In the genomic region with DNA sequence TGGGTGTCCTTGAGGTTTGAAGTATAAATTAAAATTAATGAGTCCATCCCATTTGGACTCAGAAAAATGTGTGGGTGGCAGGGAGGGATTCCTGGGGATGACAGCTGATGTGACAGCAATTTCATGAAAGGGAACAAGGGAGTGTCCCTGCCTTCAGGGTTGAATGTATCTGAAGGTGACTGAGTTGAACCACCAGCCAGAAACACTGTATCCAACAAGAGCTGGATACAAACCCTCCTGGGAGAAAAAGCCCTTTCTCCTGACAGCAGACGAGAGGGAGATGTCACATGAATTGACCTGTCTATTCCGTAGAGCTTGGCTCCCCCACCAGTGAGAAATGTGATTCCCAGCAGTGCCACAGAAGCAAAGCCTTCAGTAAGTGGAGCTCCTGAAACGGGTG, we compare ENCODE assay signal across 19 mouse cellular contexts.
DNase-seq lines count a peak whose midpoint lies in the region; ATAC-seq and TF ChIP-seq lines count a peak whose summit lies in the region.
"Had no signal": no experiment of that assay in that cellular context is flagged by ENCODE, and none has a peak within 500 bp of the region (broad histone marks: within the 10 kb centered on the region; RNA-seq: fewer than 3 reads in every experiment).

No protein-coding gene starts in this region.

- H3K27ac ChIP-seq in heart, embryonic 13.5 days (replicated peaks) = peak overlapping the region; percentile 12; the same call in 1 of the 2 replicates
- H3K27ac ChIP-seq in heart, embryonic 12.5 days (ENCODE audit: poor library complexity, severe bottlenecking) = no peak overlapping the region
- H3K27ac ChIP-seq in kidney, embryonic 15.5 days = peak overlapping the region; percentile 64; the same call in 1 of the 2 replicates
- H3K27ac ChIP-seq in midbrain, postnatal 0 days (ENCODE audit: low read depth, low read length) = peak overlapping the region; percentile 55
- H3K27ac ChIP-seq in midbrain, embryonic 10.5 days (replicated peaks) = no peak overlapping the region
- H3K27ac ChIP-seq: embryonic facial prominence, embryonic 12.5 days; forebrain, embryonic 15.5 days; liver, embryonic 13.5 days; stomach, postnatal 0 days had no signal

- peaks cover 37% of the 10 kb centered on the region for H3K4me1 ChIP-seq in heart, embryonic 13.5 days
- peaks cover 36% of the 10 kb centered on the region for H3K4me1 ChIP-seq in heart, embryonic 12.5 days (replicated peaks)
- peaks cover 29% of the 10 kb centered on the region for H3K4me1 ChIP-seq in kidney, embryonic 15.5 days
- H3K4me1 ChIP-seq in midbrain, postnatal 0 days (ENCODE audit: insufficient read depth, low read length) = peaks cover 9% of the 10 kb centered on the region; the same call in 1 of the 2 replicates
- peaks cover 41% of the 10 kb centered on the region for H3K4me1 ChIP-seq in midbrain, embryonic 10.5 days

- WGBS in heart, embryonic 13.5 days = 47% methylated on average over 3 of the region's 3 CpGs
- WGBS in heart, embryonic 12.5 days = 72% methylated on average over 3 of the region's 3 CpGs
- 33% methylated on average over 3 of the region's 3 CpGs for WGBS in kidney, embryonic 15.5 days
- 26% methylated on average over 3 of the region's 3 CpGs for WGBS in midbrain, postnatal 0 days
- WGBS in midbrain, embryonic 10.5 days = 73% methylated on average over 3 of the region's 3 CpGs

- H3K27me3 ChIP-seq in heart, embryonic 13.5 days (replicated peaks) = no peaks in the 10 kb centered on the region
- H3K27me3 ChIP-seq in heart, embryonic 12.5 days (replicated peaks) = no peaks in the 10 kb centered on the region
- no peaks in the 10 kb centered on the region for H3K27me3 ChIP-seq in kidney, embryonic 15.5 days
- H3K27me3 ChIP-seq in midbrain, postnatal 0 days (ENCODE audit: insufficient read depth, low read length) = no peaks in the 10 kb centered on the region
- H3K27me3 ChIP-seq in midbrain, embryonic 10.5 days (ENCODE audit: low read depth, poor library complexity, severe bottlenecking) = no peaks in the 10 kb centered on the region
- H3K27me3 ChIP-seq: embryonic facial prominence, embryonic 12.5 days; forebrain, embryonic 15.5 days; liver, embryonic 13.5 days had no signal

- no peak overlapping the region for H3K4me3 ChIP-seq in heart, embryonic 13.5 days
- no peak overlapping the region for H3K4me3 ChIP-seq in heart, embryonic 12.5 days
- no peak overlapping the region for H3K4me3 ChIP-seq in kidney, embryonic 15.5 days (replicated peaks)
- no peak overlapping the region for H3K4me3 ChIP-seq in midbrain, postnatal 0 days (ENCODE audit: low read depth, low read length)
- no peak overlapping the region for H3K4me3 ChIP-seq in midbrain, embryonic 10.5 days
- H3K4me3 ChIP-seq: embryonic facial prominence, embryonic 12.5 days; erythroblast, embryonic 14.5 days; forebrain, embryonic 15.5 days; liver, embryonic 13.5 days had no signal

- DNase-seq in kidney, postnatal 25 days = no peak
- DNase-seq in midbrain, postnatal 0 days (ENCODE audit: low spot score) = no peak
- no peak for DNase-seq in midbrain, embryonic 10.5 days (ENCODE audit: low spot score)
- DNase-seq in testis, postnatal 14 days (ENCODE audit: low spot score) = peak; percentile 68
- DNase-seq: gastrocnemius, postnatal 36 days; kidney, adult 11 months; liver, embryonic 13.5 days; lung, embryonic 14.5 days; right cerebral cortex, postnatal 4 days; thymus, postnatal 25 days had no signal

- no peak for ATAC-seq in heart, embryonic 13.5 days (ENCODE audit: extremely low read depth, insufficient number of reproducible peaks, low FRiP score, low TSS enrichment)
- ATAC-seq in heart, embryonic 12.5 days (ENCODE audit: insufficient number of reproducible peaks, low FRiP score) = no peak
- ATAC-seq in kidney, embryonic 15.5 days (replicated peaks; ENCODE audit: low FRiP score) = no peak
- ATAC-seq in midbrain, postnatal 0 days (ENCODE audit: low FRiP score) = no peak
- ATAC-seq: activated CD4-positive, CD25-positive, alpha-beta regulatory T cell, adult 4 months; forebrain, embryonic 15.5 days; hindbrain, embryonic 16.5 days had no signal

- H3K36me3 ChIP-seq in heart, embryonic 13.5 days = no peaks in the 10 kb centered on the region
- no peaks in the 10 kb centered on the region for H3K36me3 ChIP-seq in heart, embryonic 12.5 days
- no peaks in the 10 kb centered on the region for H3K36me3 ChIP-seq in kidney, embryonic 15.5 days
- H3K36me3 ChIP-seq in midbrain, postnatal 0 days (ENCODE audit: insufficient read depth, low read length) = no peaks in the 10 kb centered on the region
- H3K36me3 ChIP-seq in midbrain, embryonic 10.5 days = 0 out of 2 replicates have a peak, but pooled peaks cover 7% of the 10 kb centered on the region
- H3K36me3 ChIP-seq: embryonic facial prominence, embryonic 12.5 days; forebrain, embryonic 15.5 days; liver, embryonic 13.5 days had no signal

- no peak for TF ChIP-seq CTCF in midbrain, postnatal 0 days (IDR thresholded peaks at IDR 0.05)

- no peak overlapping the region for H3K9ac ChIP-seq in heart, embryonic 13.5 days
- no peak overlapping the region for H3K9ac ChIP-seq in heart, embryonic 12.5 days
- H3K9ac ChIP-seq in kidney, embryonic 15.5 days = no peak overlapping the region
- no peak overlapping the region for H3K9ac ChIP-seq in midbrain, postnatal 0 days (replicated peaks; ENCODE audit: low read length, poor library complexity, severe bottlenecking)
- H3K9ac ChIP-seq: embryonic facial prominence, embryonic 12.5 days; forebrain, embryonic 15.5 days; liver, embryonic 13.5 days; lung, embryonic 14.5 days had no signal

- H3K4me2 ChIP-seq in heart, embryonic 13.5 days = no peak overlapping the region
- H3K4me2 ChIP-seq in heart, embryonic 12.5 days = no peak overlapping the region
- H3K4me2 ChIP-seq in kidney, embryonic 15.5 days = no peak overlapping the region
- H3K4me2 ChIP-seq in midbrain, postnatal 0 days (ENCODE audit: low read depth, low read length, poor library complexity, severe bottlenecking) = no peak overlapping the region
- H3K4me2 ChIP-seq: embryonic facial prominence, embryonic 12.5 days; forebrain, embryonic 15.5 days; liver, embryonic 13.5 days; lung, embryonic 14.5 days had no signal

- H3K9me3 ChIP-seq in heart, embryonic 13.5 days = no peaks in the 10 kb centered on the region
- H3K9me3 ChIP-seq in heart, embryonic 12.5 days (replicated peaks) = no peaks in the 10 kb centered on the region
- H3K9me3 ChIP-seq in kidney, embryonic 15.5 days (replicated peaks) = no peaks in the 10 kb centered on the region
- no peaks in the 10 kb centered on the region for H3K9me3 ChIP-seq in midbrain, postnatal 0 days (ENCODE audit: low read length)
- no peaks in the 10 kb centered on the region for H3K9me3 ChIP-seq in midbrain, embryonic 10.5 days (replicated peaks)
- H3K9me3 ChIP-seq: embryonic facial prominence, embryonic 12.5 days; forebrain, embryonic 15.5 days; liver, embryonic 13.5 days had no signal

Comparison
In these comparisons a context has a peak if more than half of its experiments do, and no peak if none do; other contexts are left out.
1. H3K27ac ChIP-seq: peak in heart, embryonic 13.5 days (single experiment), kidney, embryonic 15.5 days (single experiment) and midbrain, postnatal 0 days (single experiment); none in heart, embryonic 12.5 days (single experiment) and midbrain, embryonic 10.5 days (single experiment).